Comparison of ENCODE assay signal across 8 mouse cellular contexts in genomic region chr8:94875096-94875870, GRCm38 (mm10). TPM values are rescaled to one million over a fixed set of nuclear protein-coding genes. Genes with fewer than 3 reads are reported as not detected.
DNase-seq lines count a peak whose midpoint lies in the region; ATAC-seq and TF ChIP-seq lines count a peak whose summit lies in the region.

No protein-coding gene starts in this region.

- TF ChIP-seq POLR2A in embryonic fibroblast, embryonic 13.5 days (IDR thresholded peaks at IDR 0.05; ENCODE audit: low read depth, low read length): no peak
- peak; percentile 9; the same call in 1 of the 2 replicates for TF ChIP-seq POLR2A in small intestine, adult 2 months (IDR thresholded peaks at IDR 0.05; ENCODE audit: low read depth, low read length)

- H3K4me2 ChIP-seq in hindbrain, embryonic 16.5 days (ENCODE audit: low read length): peak overlapping the region; percentile 100
- H3K4me2 ChIP-seq in lung, embryonic 14.5 days: peak overlapping the region; percentile 94

- H3K9me3 ChIP-seq in megakaryocyte, embryonic 14.5 days: no peaks in the 10 kb centered on the region
- no peaks in the 10 kb centered on the region for H3K9me3 ChIP-seq in hindbrain, embryonic 16.5 days (ENCODE audit: control insufficient read depth, low read length)
- no peaks in the 10 kb centered on the region for H3K9me3 ChIP-seq in lung, embryonic 14.5 days (ENCODE audit: low read depth, low read length)

- H3K9ac ChIP-seq in hindbrain, embryonic 16.5 days (ENCODE audit: low read depth, low read length): peak overlapping the region; percentile 75
- peak overlapping the region; percentile 65 for H3K9ac ChIP-seq in lung, embryonic 14.5 days

- no peak for ATAC-seq in megakaryocyte, adult 5-6 weeks (ENCODE audit: poor library complexity, severe bottlenecking)
- ATAC-seq in hindbrain, embryonic 16.5 days: no peak
- ATAC-seq in lung, embryonic 14.5 days (ENCODE audit: insufficient read depth): no peak

- peaks cover 45% of the 10 kb centered on the region for H3K4me1 ChIP-seq in megakaryocyte, embryonic 14.5 days
- peaks cover 5% of the 10 kb centered on the region; the same call in 1 of the 2 replicates for H3K4me1 ChIP-seq in embryonic fibroblast, embryonic 13.5 days (ENCODE audit: control insufficient read depth, insufficient read depth, low read length)
- peaks cover 32% of the 10 kb centered on the region for H3K4me1 ChIP-seq in hindbrain, embryonic 16.5 days (ENCODE audit: control insufficient read depth, insufficient read depth, low read depth, low read length)
- peaks cover 29% of the 10 kb centered on the region for H3K4me1 ChIP-seq in lung, embryonic 14.5 days (ENCODE audit: insufficient read depth)
- H3K4me1 ChIP-seq in small intestine, adult 2 months (ENCODE audit: control insufficient read depth, insufficient read depth, insufficient read length, low read length): peaks cover 27% of the 10 kb centered on the region

- DNase-seq in lung, embryonic 14.5 days: peak; percentile 33
- no peak for DNase-seq in ovary, adult 18-20 months (ENCODE audit: low spot score)
- DNase-seq in thymus, postnatal 0 days (ENCODE audit: low spot score): no peak

- TF ChIP-seq CTCF in embryonic fibroblast, embryonic 13.5 days (IDR thresholded peaks at IDR 0.05; ENCODE audit: borderline replicate concordance, insufficient read depth, low read length): no peak
- TF ChIP-seq CTCF in lung, embryonic 14.5 days (IDR thresholded peaks at IDR 0.05; ENCODE audit: low read depth): no peak
- TF ChIP-seq CTCF in small intestine, adult 2 months (IDR thresholded peaks at IDR 0.05; ENCODE audit: extremely low read depth, insufficient read length, insufficient replicate concordance, low read depth, low read length): no peak

- H3K27me3 ChIP-seq in megakaryocyte, embryonic 14.5 days (replicated peaks): peaks cover 55% of the 10 kb centered on the region
- peaks cover 12% of the 10 kb centered on the region for H3K27me3 ChIP-seq in hindbrain, embryonic 16.5 days (replicated peaks; ENCODE audit: control insufficient read depth, insufficient read depth, low read length)
- peaks cover 6% of the 10 kb centered on the region; the same call in 1 of the 2 replicates for H3K27me3 ChIP-seq in lung, embryonic 14.5 days (ENCODE audit: insufficient read depth, low read length)
- H3K27me3 ChIP-seq in small intestine, adult 2 months (ENCODE audit: control insufficient read depth, insufficient read depth, low read length): no peaks in the 10 kb centered on the region

- H3K36me3 ChIP-seq in megakaryocyte, embryonic 14.5 days (replicated peaks; ENCODE audit: low read length): no peaks in the 10 kb centered on the region
- H3K36me3 ChIP-seq in hindbrain, embryonic 16.5 days (ENCODE audit: control insufficient read depth, insufficient read depth, low read length): no peaks in the 10 kb centered on the region
- H3K36me3 ChIP-seq in lung, embryonic 14.5 days (ENCODE audit: insufficient read depth): no peaks in the 10 kb centered on the region
- H3K36me3 ChIP-seq in small intestine, adult 2 months (ENCODE audit: control insufficient read depth, insufficient read depth, low read length): 0 out of 2 replicates have a peak, but pooled peaks cover 3% of the 10 kb centered on the region

- peak overlapping the region; percentile 93 for H3K4me3 ChIP-seq in megakaryocyte, embryonic 14.5 days (replicated peaks)
- peak overlapping the region; percentile 72 for H3K4me3 ChIP-seq in embryonic fibroblast, embryonic 13.5 days (ENCODE audit: insufficient read depth, low read length)
- H3K4me3 ChIP-seq in hindbrain, embryonic 16.5 days (ENCODE audit: low read length): peak overlapping the region; percentile 70
- peak overlapping the region; percentile 70 for H3K4me3 ChIP-seq in lung, embryonic 14.5 days (ENCODE audit: low read depth, low read length)
- peak overlapping the region; percentile 86 for H3K4me3 ChIP-seq in small intestine, adult 2 months (ENCODE audit: low read depth, low read length)

- WGBS in hindbrain, embryonic 16.5 days: 15% methylated on average over 17 of the region's 17 CpGs
- WGBS in lung, embryonic 14.5 days: 12% methylated on average over 17 of the region's 17 CpGs
- WGBS in small intestine, adult 2 months: 11% methylated on average over 17 of the region's 17 CpGs

- H3K27ac ChIP-seq in embryonic fibroblast, embryonic 13.5 days (ENCODE audit: insufficient read depth, low read length): no peak overlapping the region
- H3K27ac ChIP-seq in hindbrain, embryonic 16.5 days (ENCODE audit: low read depth, low read length): no peak overlapping the region
- H3K27ac ChIP-seq in lung, embryonic 14.5 days (ENCODE audit: low read depth): peak overlapping the region; percentile 63; the same call in 1 of the 2 replicates
- H3K27ac ChIP-seq in small intestine, adult 2 months (ENCODE audit: insufficient read depth, low read depth, low read length): peak overlapping the region; percentile 79

RNA-seq across cellular contexts. Expression of gene Dok4, which starts 0.8 kb away (rescaled TPM):
- polyA plus RNA-seq in megakaryocyte, embryonic 14.5 days (2012; ENCODE audit: insufficient read depth, low replicate concordance): 0.81 and 1.1 TPM in 2 replicates
- total RNA-seq in megakaryocyte, adult 5-6 weeks (2015): 0.75 TPM in 1 of 2 replicates, not detected in the other
- 0.69 and 0.92 TPM in 2 replicates for total RNA-seq in megakaryocyte, adult 5-6 weeks (2017)
- 8.7 and 9.3 TPM in 2 replicates for polyA plus RNA-seq in embryonic fibroblast, embryonic 13.5 days (2011; ENCODE audit: insufficient read length, low read depth, missing spikeins)
- polyA plus RNA-seq in hindbrain, embryonic 16.5 days (2015; fragmentation: Nextera tagmentation; extraction: Ambion mirVana): 91.1 and 95.5 TPM in 2 replicates
- polyA plus RNA-seq in lung, embryonic 14.5 days (2014; fragmentation: Nextera tagmentation; extraction: Ambion mirVana): 32.5 and 36.5 TPM in 2 replicates
- 58.8 and 156 TPM in 2 replicates for polyA plus RNA-seq in small intestine, adult 2 months (2012; rRNA removed)
- 3.8 TPM in 2 replicates for polyA plus RNA-seq in thymus, postnatal 0 days (2015; fragmentation: Nextera tagmentation; extraction: Ambion mirVana)

RNA-seq across cellular contexts. Expression of gene Polr2c, which starts 18.0 kb away (rescaled TPM):
- 15.3 and 21.3 TPM in 2 replicates for polyA plus RNA-seq in megakaryocyte, embryonic 14.5 days (2012; ENCODE audit: insufficient read depth, low replicate concordance)
- 44.1 and 46.4 TPM in 2 replicates for total RNA-seq in megakaryocyte, adult 5-6 weeks (2015)
- total RNA-seq in megakaryocyte, adult 5-6 weeks (2017): 40.3 and 43.5 TPM in 2 replicates
- 84.6 and 92.0 TPM in 2 replicates for polyA plus RNA-seq in embryonic fibroblast, embryonic 13.5 days (2011; ENCODE audit: insufficient read length, low read depth, missing spikeins)
- polyA plus RNA-seq in hindbrain, embryonic 16.5 days (2015; fragmentation: Nextera tagmentation; extraction: Ambion mirVana): 109 and 119 TPM in 2 replicates
- 162 and 169 TPM in 2 replicates for polyA plus RNA-seq in lung, embryonic 14.5 days (2014; fragmentation: Nextera tagmentation; extraction: Ambion mirVana)
- 32.3 and 57.1 TPM in 2 replicates for polyA plus RNA-seq in small intestine, adult 2 months (2012; rRNA removed)
- 139 and 145 TPM in 2 replicates for polyA plus RNA-seq in thymus, postnatal 0 days (2015; fragmentation: Nextera tagmentation; extraction: Ambion mirVana)

RNA-seq across cellular contexts. Expression of gene Ciapin1, which starts 37.1 kb away (rescaled TPM):
- polyA plus RNA-seq in megakaryocyte, embryonic 14.5 days (2012; ENCODE audit: insufficient read depth, low replicate concordance): 404 and 666 TPM in 2 replicates
- 13.0 and 28.9 TPM in 2 replicates for total RNA-seq in megakaryocyte, adult 5-6 weeks (2015)
- total RNA-seq in megakaryocyte, adult 5-6 weeks (2017): 13.5 and 19.5 TPM in 2 replicates
- 27.6 and 35.3 TPM in 2 replicates for polyA plus RNA-seq in embryonic fibroblast, embryonic 13.5 days (2011; ENCODE audit: insufficient read length, low read depth, missing spikeins)
- polyA plus RNA-seq in hindbrain, embryonic 16.5 days (2015; fragmentation: Nextera tagmentation; extraction: Ambion mirVana): 190 and 191 TPM in 2 replicates
- polyA plus RNA-seq in lung, embryonic 14.5 days (2014; fragmentation: Nextera tagmentation; extraction: Ambion mirVana): 96.0 and 105 TPM in 2 replicates
- 16.7 and 32.0 TPM in 2 replicates for polyA plus RNA-seq in small intestine, adult 2 months (2012; rRNA removed)
- 103 and 112 TPM in 2 replicates for polyA plus RNA-seq in thymus, postnatal 0 days (2015; fragmentation: Nextera tagmentation; extraction: Ambion mirVana)

RNA-seq across cellular contexts. Expression of gene Coq9, which starts 37.2 kb away (rescaled TPM):
- polyA plus RNA-seq in megakaryocyte, embryonic 14.5 days (2012; ENCODE audit: insufficient read depth, low replicate concordance): 62.7 and 175 TPM in 2 replicates
- total RNA-seq in megakaryocyte, adult 5-6 weeks (2015): 12.8 and 16.6 TPM in 2 replicates
- 22.1 and 24.8 TPM in 2 replicates for total RNA-seq in megakaryocyte, adult 5-6 weeks (2017)
- 46.5 and 48.9 TPM in 2 replicates for polyA plus RNA-seq in embryonic fibroblast, embryonic 13.5 days (2011; ENCODE audit: insufficient read length, low read depth, missing spikeins)
- polyA plus RNA-seq in hindbrain, embryonic 16.5 days (2015; fragmentation: Nextera tagmentation; extraction: Ambion mirVana): 67.7 and 69.8 TPM in 2 replicates
- polyA plus RNA-seq in lung, embryonic 14.5 days (2014; fragmentation: Nextera tagmentation; extraction: Ambion mirVana): 58.3 and 61.0 TPM in 2 replicates
- 154 and 238 TPM in 2 replicates for polyA plus RNA-seq in small intestine, adult 2 months (2012; rRNA removed)
- polyA plus RNA-seq in thymus, postnatal 0 days (2015; fragmentation: Nextera tagmentation; extraction: Ambion mirVana): 45.5 and 48.3 TPM in 2 replicates

RNA-seq across cellular contexts. Expression of gene Ccdc102a, which starts 42.6 kb away (rescaled TPM):
- polyA plus RNA-seq in megakaryocyte, embryonic 14.5 days (2012; ENCODE audit: insufficient read depth, low replicate concordance): 0.73 and 1.4 TPM in 2 replicates
- 1.8 and 3.3 TPM in 2 replicates for total RNA-seq in megakaryocyte, adult 5-6 weeks (2015)
- total RNA-seq in megakaryocyte, adult 5-6 weeks (2017): 9.1 and 10.7 TPM in 2 replicates
- 39.2 and 43.7 TPM in 2 replicates for polyA plus RNA-seq in embryonic fibroblast, embryonic 13.5 days (2011; ENCODE audit: insufficient read length, low read depth, missing spikeins)
- polyA plus RNA-seq in hindbrain, embryonic 16.5 days (2015; fragmentation: Nextera tagmentation; extraction: Ambion mirVana): 5.7 and 6.9 TPM in 2 replicates
- 29.9 and 34.1 TPM in 2 replicates for polyA plus RNA-seq in lung, embryonic 14.5 days (2014; fragmentation: Nextera tagmentation; extraction: Ambion mirVana)
- 8.1 TPM in 2 replicates for polyA plus RNA-seq in small intestine, adult 2 months (2012; rRNA removed)
- 7.8 and 9.4 TPM in 2 replicates for polyA plus RNA-seq in thymus, postnatal 0 days (2015; fragmentation: Nextera tagmentation; extraction: Ambion mirVana)

Comparison
In these comparisons a context has a peak if more than half of its experiments do, and no peak if none do; other contexts are left out.
1. H3K27ac ChIP-seq: peak in lung, embryonic 14.5 days (single experiment) and small intestine, adult 2 months (single experiment); none in embryonic fibroblast, embryonic 13.5 days (single experiment) and hindbrain, embryonic 16.5 days (single experiment).
2. Peak in every context shown above with its lines, with median percentiles within 50 percentile points of each other: H3K4me3 ChIP-seq.